Mouse (Mus musculus) olfactory bulb, adult 2 months (tissue): ENCODE results near the gene Kcne2. TPM values are rescaled to one million over a fixed set of nuclear protein-coding genes. Genes with fewer than 3 reads are reported as not detected.

Experiments
- H3K27ac ChIP-seq: fragments of 200-500 bp; 2 replicates; pipeline ENCODE4 v1.5.1; 2012; ENCODE audit warnings: low read depth, low read length; ENCODE audit not compliant: insufficient read depth
- H3K4me1 ChIP-seq: fragments of 200-500 bp; 2 replicates; pipeline ENCODE4 v1.6.1; 2012; ENCODE audit warnings: low read length; ENCODE audit not compliant: control insufficient read depth, insufficient read depth
- H3K4me3 ChIP-seq: fragments of 200-500 bp; 2 replicates; pipeline ENCODE4 v1.5.1; 2012; ENCODE audit warnings: mild to moderate bottlenecking, low read depth, low read length, moderate library complexity; ENCODE audit not compliant: insufficient read depth
- CTCF ChIP-seq: fragments of 200-500 bp; IDR thresholded peaks from 2 replicates; pipeline ENCODE4 v1.5.1; 2012; ENCODE audit warnings: low read depth, mild to moderate bottlenecking, low read length, moderate library complexity; ENCODE audit not compliant: insufficient read depth
- POLR2A ChIP-seq: fragments of 200-500 bp; IDR thresholded peaks from 2 replicates; pipeline ENCODE4 v1.6.1; 2012; ENCODE audit warnings: mild to moderate bottlenecking, low read depth, low read length, moderate library complexity; ENCODE audit not compliant: insufficient read depth
- WGBS: fragments of 180-500 bp; shearing (Covaris S2); methylation state at CpG from one replicate; pipeline ENCODE4 v1.1.7; 2018; 5-methylcytosine and 5-hydroxymethylcytosine counted together
- polyA plus RNA-seq: library from polyadenylated mRNA; stranded (reverse); fragments of >200 nt; gene quantifications from 2 replicates; pipeline ENCODE4 v1.2.4, GENCODE M21; 2012; ENCODE audit warnings: low replicate concordance; ENCODE audit not compliant: missing spikeins, insufficient read depth, insufficient read length

The Kcne2 gene
- not detected in 2 replicates for polyA plus RNA-seq

GRCm38 (mm10) chr16:92292101-92292500 is at the start of gene Kcne2:
Kcne2 (plus strand) TSS chr16:92292389.
- H3K27ac ChIP-seq = no peak within 1 kb of the TSS
- H3K4me1 ChIP-seq = no peaks in the 10 kb centered on the region
- H3K4me3 ChIP-seq = no peak within 1 kb of the TSS
- 75% methylated on average over 10 of the region's 10 CpGs for WGBS
- TF ChIP-seq POLR2A = no peak
- no peak for TF ChIP-seq CTCF

GRCm38 (mm10) chr16:92245909-92246308 is 46.3 kb upstream of the Kcne2 start:
- no peak for TF ChIP-seq POLR2A
- TF ChIP-seq CTCF = no peak
- 42% methylated on average over 2 of the region's 2 CpGs for whole genome bisulfite sequencing
- Histone ChIP-seq H3K27ac (no peak overlapping the region), H3K4me1 (peaks cover 6% of the 10 kb centered on the region), H3K4me3 (no peak overlapping the region)

- 72% methylated on average over 2 of the region's 2 CpGs for WGBS
- TF ChIP-seq CTCF (no peak), POLR2A (no peak)
These were observed 45.2 kb upstream of the Kcne2 start for GRCm38 (mm10) chr16:92246974-92247373.

GRCm38 (mm10) chr16:92247700-92248099 is 44.5 kb upstream of the Kcne2 start:
- no peak overlapping the region for H3K4me3 ChIP-seq
- TF ChIP-seq CTCF = no peak
- TF ChIP-seq POLR2A = no peak
- H3K27ac ChIP-seq = no peak overlapping the region
- WGBS = 90% methylated on average over 11 of the region's 11 CpGs
- H3K4me1 ChIP-seq = peaks cover 8% of the 10 kb centered on the region

More at GRCm38 (mm10) chr16:92246974-92247373, 45.2 kb upstream of the Kcne2 start:
- no peak overlapping the region for H3K4me3 ChIP-seq
- H3K4me1 ChIP-seq = peaks cover 6% of the 10 kb centered on the region
- H3K27ac ChIP-seq = no peak overlapping the region

GRCm38 (mm10) chr16:92249681-92250080 is 42.5 kb upstream of the Kcne2 start:
- peaks cover 12% of the 10 kb centered on the region for H3K4me1 ChIP-seq
- TF ChIP-seq POLR2A (no peak), CTCF (no peak)
- WGBS = 62% methylated on average over 3 of the region's 3 CpGs

GRCm38 (mm10) chr16:92250452-92250851 is 41.7 kb upstream of the Kcne2 start:
- Histone ChIP-seq H3K4me3 (no peak overlapping the region), H3K27ac (no peak overlapping the region), H3K4me1 (peaks cover 12% of the 10 kb centered on the region)
- TF ChIP-seq CTCF = no peak
- TF ChIP-seq POLR2A = no peak
- 57% methylated on average over 5 of the region's 5 CpGs for WGBS

More at GRCm38 (mm10) chr16:92249681-92250080, 42.5 kb upstream of the Kcne2 start:
- Histone ChIP-seq H3K27ac (no peak overlapping the region), H3K4me3 (no peak overlapping the region)

- TF ChIP-seq POLR2A (no peak), CTCF (no peak)
- peaks cover 10% of the 10 kb centered on the region for H3K4me1 ChIP-seq
- no peak overlapping the region for H3K4me3 ChIP-seq
- no peak overlapping the region for H3K27ac ChIP-seq
- WGBS = 77% methylated on average over 3 of the region's 3 CpGs
These were observed 37.9 kb upstream of the Kcne2 start for GRCm38 (mm10) chr16:92254316-92254715.

GRCm38 (mm10) chr16:92267861-92268260 is 24.3 kb upstream of the Kcne2 start:
- Histone ChIP-seq H3K4me1 (no peaks in the 10 kb centered on the region), H3K27ac (no peak overlapping the region), H3K4me3 (no peak overlapping the region)
- 88% methylated on average over 12 of the region's 12 CpGs for WGBS
- no peak for TF ChIP-seq POLR2A
- TF ChIP-seq CTCF = no peak

- TF ChIP-seq POLR2A (no peak), CTCF (no peak)
- H3K4me1 ChIP-seq = no peaks in the 10 kb centered on the region
- no peak overlapping the region for H3K27ac ChIP-seq
- H3K4me3 ChIP-seq = no peak overlapping the region
- WGBS = 81% methylated on average over 5 of the region's 5 CpGs
These were observed 17.7 kb upstream of the Kcne2 start for GRCm38 (mm10) chr16:92274516-92274915.

- TF ChIP-seq CTCF = no peak
- TF ChIP-seq POLR2A = no peak
These were observed 16.7 kb upstream of the Kcne2 start for GRCm38 (mm10) chr16:92275526-92275925.

More at GRCm38 (mm10) chr16:92275526-92275925, 16.7 kb upstream of the Kcne2 start:
- Histone ChIP-seq H3K4me3 (no peak overlapping the region), H3K27ac (no peak overlapping the region), H3K4me1 (no peaks in the 10 kb centered on the region)
- 66% methylated on average over 4 of the region's 4 CpGs for WGBS
